ENCODE assay signal across 11 mouse cellular contexts in genomic region chr2:32817589-32817988, GRCm38 (mm10). TPM values are rescaled to one million over a fixed set of nuclear protein-coding genes. Genes with fewer than 3 reads are reported as not detected.
DNase-seq lines count a peak whose midpoint lies in the region; ATAC-seq and TF ChIP-seq lines count a peak whose summit lies in the region.
"Had no signal": no experiment of that assay in that cellular context is flagged by ENCODE, and none has a peak within 500 bp of the region (broad histone marks: within the 10 kb centered on the region; RNA-seq: fewer than 3 reads in every experiment).

No protein-coding gene starts in this region.

- no peaks in the 10 kb centered on the region for H3K27me3 ChIP-seq in neural tube, embryonic 11.5 days (ENCODE audit: control insufficient read depth, insufficient read depth, low read length)
- no peaks in the 10 kb centered on the region for H3K27me3 ChIP-seq in hindbrain, postnatal 0 days (ENCODE audit: insufficient read depth, low read length)

- no peak for ATAC-seq in neural tube, embryonic 11.5 days (ENCODE audit: insufficient read depth, low FRiP score, low TSS enrichment)
- ATAC-seq in hindbrain, postnatal 0 days = no peak
- ATAC-seq: CD4-positive, CD25-positive, alpha-beta regulatory T cell, adult 4 months had no signal

- peaks cover 5% of the 10 kb centered on the region for H3K36me3 ChIP-seq in neural tube, embryonic 11.5 days (ENCODE audit: control insufficient read depth, insufficient read depth, low read length)
- H3K36me3 ChIP-seq in hindbrain, postnatal 0 days (ENCODE audit: insufficient read depth, low read length) = peaks cover 35% of the 10 kb centered on the region

- WGBS in neural tube, embryonic 11.5 days = 68% methylated on average over 7 of the region's 7 CpGs
- 45% methylated on average over 7 of the region's 7 CpGs for WGBS in hindbrain, postnatal 0 days

- no peak for DNase-seq in layer of hippocampus, adult 2 months (ENCODE audit: low spot score in 2 of 2)
- DNase-seq in layer of hippocampus, postnatal 25 days (ENCODE audit: extremely low spot score in 1 of 2, low spot score in 1 of 2) = no peak
- DNase-seq in neural tube, embryonic 11.5 days (ENCODE audit: low spot score) = no peak
- DNase-seq in neural tube, embryonic 10.5 days (ENCODE audit: extremely low spot score, low spot score) = no peak
- DNase-seq in hindbrain, postnatal 0 days (ENCODE audit: low spot score) = no peak
- DNase-seq in thymus, postnatal 36 days = no peak
- no peak for DNase-seq in B cell, adult 2 months
- DNase-seq: kidney, adult 11 months; kidney, postnatal 25 days had no signal

- peak overlapping the region; percentile 80 for H3K27ac ChIP-seq in layer of hippocampus, adult 2 months
- H3K27ac ChIP-seq in neural tube, embryonic 11.5 days (ENCODE audit: low read depth, low read length) = peak overlapping the region; percentile 27; the same call in 1 of the 2 replicates
- H3K27ac ChIP-seq in hindbrain, postnatal 0 days = peak overlapping the region; percentile 78

- H3K9ac ChIP-seq in neural tube, embryonic 11.5 days (ENCODE audit: low read length) = no peak overlapping the region
- H3K9ac ChIP-seq in hindbrain, postnatal 0 days (replicated peaks; ENCODE audit: low read length) = no peak overlapping the region

- H3K4me3 ChIP-seq in layer of hippocampus, adult 2 months = no peak overlapping the region
- H3K4me3 ChIP-seq in neural tube, embryonic 11.5 days (ENCODE audit: low read depth, low read length) = no peak overlapping the region
- no peak overlapping the region for H3K4me3 ChIP-seq in hindbrain, postnatal 0 days (ENCODE audit: low read length)

- peaks cover 5% of the 10 kb centered on the region; the same call in 1 of the 2 replicates for H3K4me1 ChIP-seq in neural tube, embryonic 11.5 days (ENCODE audit: control insufficient read depth, insufficient read depth, low read length)
- H3K4me1 ChIP-seq in hindbrain, postnatal 0 days (ENCODE audit: insufficient read depth, low read length) = no peaks in the 10 kb centered on the region

- no peak for TF ChIP-seq CTCF in layer of hippocampus, adult 2 months (conservative IDR thresholded peaks at IDR 0.05)
- TF ChIP-seq CTCF in hindbrain, postnatal 0 days (IDR thresholded peaks at IDR 0.05; ENCODE audit: low read depth) = no peak

- H3K4me2 ChIP-seq in neural tube, embryonic 11.5 days (ENCODE audit: low read depth) = no peak overlapping the region
- no peak overlapping the region for H3K4me2 ChIP-seq in hindbrain, postnatal 0 days (ENCODE audit: low read depth, low read length)

- no peaks in the 10 kb centered on the region for H3K9me3 ChIP-seq in neural tube, embryonic 11.5 days (ENCODE audit: control insufficient read depth, low read length)
- no peaks in the 10 kb centered on the region for H3K9me3 ChIP-seq in hindbrain, postnatal 0 days (ENCODE audit: low read length)

RNA-seq across cellular contexts. Expression of gene Stxbp1, which starts 29.5 kb away (rescaled TPM):
- total RNA-seq in layer of hippocampus, adult 2 months (2021) = 100 to 1,000 TPM; 550 to 603 TPM
- total RNA-seq in layer of hippocampus, postnatal 25 days (2021) = 100 to 1,000 TPM; 596 to 606 TPM
- 74.0 and 89.9 TPM in 2 replicates for polyA plus RNA-seq in neural tube, embryonic 11.5 days (2014; fragmentation: Nextera tagmentation; extraction: Ambion mirVana)
- total RNA-seq in hindbrain, postnatal 0 days (2014; rRNA removed) = 142 and 149 TPM in 2 replicates
- polyA plus RNA-seq in hindbrain, postnatal 0 days (2015; fragmentation: Nextera tagmentation; extraction: Ambion mirVana) = 318 and 348 TPM in 2 replicates

RNA-seq across cellular contexts. Expression of gene Cfap157, which starts 33.4 kb away (rescaled TPM):
- 1 to 10 TPM in 1 of 2 experiments, not detected in 1; 2.0 TPM for total RNA-seq in layer of hippocampus, adult 2 months (2021)
- total RNA-seq in layer of hippocampus, postnatal 25 days (2021) = 1 to 10 TPM in 1 of 2 experiments, under 1 TPM in 1; 0.49 to 1.3 TPM
- polyA plus RNA-seq in neural tube, embryonic 11.5 days (2014; fragmentation: Nextera tagmentation; extraction: Ambion mirVana) = 0.87 TPM in 1 of 2 replicates, not detected in the other
- 0.16 and 0.40 TPM in 2 replicates for total RNA-seq in hindbrain, postnatal 0 days (2014; rRNA removed)
- polyA plus RNA-seq in hindbrain, postnatal 0 days (2015; fragmentation: Nextera tagmentation; extraction: Ambion mirVana) = 0.64 and 1.1 TPM in 2 replicates
- total RNA-seq: granulocyte monocyte progenitor cell, adult 5-6 weeks had no signal

RNA-seq across cellular contexts. Expression of gene Ptrh1, which starts 42.0 kb away (rescaled TPM):
- 1 to 10 TPM; 5.9 to 6.4 TPM for total RNA-seq in layer of hippocampus, adult 2 months (2021)
- total RNA-seq in layer of hippocampus, postnatal 25 days (2021) = 1 to 10 TPM; 5.9 to 7.9 TPM
- polyA plus RNA-seq in neural tube, embryonic 11.5 days (2014; fragmentation: Nextera tagmentation; extraction: Ambion mirVana) = 3.4 and 3.6 TPM in 2 replicates
- 0.75 and 2.9 TPM in 2 replicates for total RNA-seq in hindbrain, postnatal 0 days (2014; rRNA removed)
- 4.0 and 4.4 TPM in 2 replicates for polyA plus RNA-seq in hindbrain, postnatal 0 days (2015; fragmentation: Nextera tagmentation; extraction: Ambion mirVana)

RNA-seq across cellular contexts. Expression of gene Ttc16, which starts 42.2 kb away (rescaled TPM):
- under 1 TPM; 0.69 to 0.82 TPM for total RNA-seq in layer of hippocampus, adult 2 months (2021)
- under 1 TPM; 0.54 to 0.59 TPM for total RNA-seq in layer of hippocampus, postnatal 25 days (2021)
- polyA plus RNA-seq in neural tube, embryonic 11.5 days (2014; fragmentation: Nextera tagmentation; extraction: Ambion mirVana) = 0.27 and 1.1 TPM in 2 replicates
- total RNA-seq in hindbrain, postnatal 0 days (2014; rRNA removed) = 0.78 and 1.6 TPM in 2 replicates
- 0.58 and 0.76 TPM in 2 replicates for polyA plus RNA-seq in hindbrain, postnatal 0 days (2015; fragmentation: Nextera tagmentation; extraction: Ambion mirVana)

RNA-seq across cellular contexts. Expression of gene Fam129b, which starts 58.3 kb away (rescaled TPM):
- total RNA-seq in layer of hippocampus, adult 2 months (2021) = 10 to 100 TPM; 14.5 to 14.9 TPM
- 10 to 100 TPM; 15.1 to 15.7 TPM for total RNA-seq in layer of hippocampus, postnatal 25 days (2021)
- polyA plus RNA-seq in neural tube, embryonic 11.5 days (2014; fragmentation: Nextera tagmentation; extraction: Ambion mirVana) = 17.0 and 17.2 TPM in 2 replicates
- 49.8 and 52.7 TPM in 2 replicates for total RNA-seq in hindbrain, postnatal 0 days (2014; rRNA removed)
- 20.8 and 23.5 TPM in 2 replicates for polyA plus RNA-seq in hindbrain, postnatal 0 days (2015; fragmentation: Nextera tagmentation; extraction: Ambion mirVana)

Comparison
In these comparisons a context has a peak if more than half of its experiments do, and no peak if none do; other contexts are left out.
1. H3K27ac ChIP-seq: peak in every context shown above with its lines; median percentile 80 in layer of hippocampus, adult 2 months; 78 in hindbrain, postnatal 0 days; 27 in neural tube, embryonic 11.5 days.